Mouse (Mus musculus) layer of hippocampus, adult 2 months (tissue): Measurements from ENCODE around the gene Yipf4. TPM values are rescaled to one million over a fixed set of nuclear protein-coding genes. Genes with fewer than 3 reads are reported as not detected.
"Not testable (repeated sequence)": the region's sequence is repeated elsewhere in the genome, so short reads cannot be mapped to it uniquely, and the experiment has no call there.

Experiments used
- DNase-seq, 2 experiments: peaks; one replicate each; pipeline ENCODE4 v3.0.0; 2022; ENCODE audit warnings: low spot score in 2 of 2
- H3K27ac ChIP-seq: fragments of 200-600 bp; 2 replicates; pipeline ENCODE4 v1.8.1; 2022
- H3K4me3 ChIP-seq: fragments of 200-600 bp; 2 replicates; pipeline ENCODE4 v1.8.1; 2022; ENCODE audit warnings: mild to moderate bottlenecking
- CTCF ChIP-seq: fragments of 200-600 bp; conservative IDR thresholded peaks from 2 replicates; pipeline ENCODE4 v1.8.1; 2022; ENCODE audit warnings: antibody characterized with exemption, mild to moderate bottlenecking, moderate library complexity
- long read RNA-seq, 2 experiments: library from polyadenylated mRNA; stranded (forward); transcript quantifications; one replicate each; pipeline ENCODE4 v2.0.0; 2021; ENCODE audit warnings: borderline mapping rate in 2 of 2
- total RNA-seq, 2 experiments: library from RNA; stranded (reverse); gene quantifications; 2 replicates each; pipeline ENCODE4 v1.2.3; 2021

Yipf4 gene
- total RNA-seq: 10 to 100 TPM; 76.4 to 84.8 TPM
- long read RNA-seq, experiment 1, transcript Yipf4-201 (6 exons, 2,133 nt): major isoform, 52 of 54 reads
- long read RNA-seq, experiment 1, partial matches to known transcripts: 0 of 54 reads
- long read RNA-seq, experiment 1, other reads (novel, unspliced or antisense): 2 of 54 reads
- long read RNA-seq, experiment 2, transcript Yipf4-201 (6 exons, 2,133 nt): major isoform, 69 of 71 reads
- long read RNA-seq, experiment 2, partial matches to known transcripts: 1 of 71 reads
- long read RNA-seq, experiment 2, other reads (novel, unspliced or antisense): 1 of 71 reads

- H3K27ac ChIP-seq: peak within 1 kb of the TSS; percentile 91
- DNase-seq: peak; percentile 96 to 97
- TF ChIP-seq CTCF: no peak
- peak within 1 kb of the TSS; percentile 97 for H3K4me3 ChIP-seq
Measured at GRCm38 (mm10) chr17:74489024-74489900, at the start of gene Yipf4. Gene Yipf4 (plus strand): TSS chr17:74489493.

- Histone ChIP-seq H3K27ac (no peak overlapping the region), H3K4me3 (no peak overlapping the region)
- TF ChIP-seq CTCF: no peak
- DNase-seq: no peak
Measured at GRCm38 (mm10) chr17:74440486-74440885, 48.8 kb upstream of the Yipf4 start.

DNA sequence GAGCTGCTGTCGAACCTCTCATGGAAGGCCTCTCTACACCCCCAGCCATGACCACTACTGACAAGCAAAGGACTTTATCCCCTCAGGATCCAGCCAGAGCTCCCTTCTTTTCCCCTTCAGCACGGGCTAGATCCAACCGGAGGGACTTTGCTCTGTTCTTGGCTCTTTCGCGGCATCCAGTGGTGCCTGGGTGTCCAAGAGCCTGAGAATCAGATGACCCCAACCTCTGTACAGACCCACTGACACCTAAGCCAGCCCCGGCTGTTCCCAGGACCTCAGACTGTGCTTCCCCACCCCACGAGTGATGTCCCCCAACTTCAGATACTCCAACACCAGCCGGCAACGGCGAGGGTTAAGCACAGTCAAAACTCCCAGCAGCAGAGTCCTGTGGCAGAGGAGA lies 39.5 kb upstream of the Yipf4 start:
- no peak overlapping the region for H3K4me3 ChIP-seq
- DNase-seq: no peak
- H3K27ac ChIP-seq: no peak overlapping the region
- TF ChIP-seq CTCF: no peak

- no peak overlapping the region for H3K27ac ChIP-seq
- no peak overlapping the region for H3K4me3 ChIP-seq
- DNase-seq: no peak
- no peak for TF ChIP-seq CTCF
Measured at GRCm38 (mm10) chr17:74453928-74454327, 35.4 kb upstream of the Yipf4 start.

DNA sequence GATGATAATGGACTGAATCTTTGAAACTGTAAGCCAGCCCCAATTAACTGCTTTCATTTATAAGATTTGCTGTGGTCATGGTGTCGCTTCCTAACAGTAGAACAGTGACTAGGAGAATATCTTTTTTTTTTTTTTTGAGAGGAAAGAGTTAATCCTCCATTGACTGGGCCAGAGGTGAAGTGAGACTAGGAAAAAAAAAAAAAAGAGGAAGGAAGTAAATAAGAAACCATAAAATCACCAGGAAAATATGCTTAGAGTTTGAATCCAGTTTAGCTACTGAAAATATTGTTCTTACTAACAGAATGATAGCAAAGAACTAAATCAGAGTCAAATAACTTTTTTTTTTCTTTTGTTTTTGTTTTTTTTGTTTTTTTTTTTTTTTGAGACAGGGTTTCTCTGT lies 34.6 kb upstream of the Yipf4 start:
- no peak for TF ChIP-seq CTCF
- Histone ChIP-seq H3K27ac (no peak overlapping the region), H3K4me3 (no peak overlapping the region)
- no peak for DNase-seq

DNA sequence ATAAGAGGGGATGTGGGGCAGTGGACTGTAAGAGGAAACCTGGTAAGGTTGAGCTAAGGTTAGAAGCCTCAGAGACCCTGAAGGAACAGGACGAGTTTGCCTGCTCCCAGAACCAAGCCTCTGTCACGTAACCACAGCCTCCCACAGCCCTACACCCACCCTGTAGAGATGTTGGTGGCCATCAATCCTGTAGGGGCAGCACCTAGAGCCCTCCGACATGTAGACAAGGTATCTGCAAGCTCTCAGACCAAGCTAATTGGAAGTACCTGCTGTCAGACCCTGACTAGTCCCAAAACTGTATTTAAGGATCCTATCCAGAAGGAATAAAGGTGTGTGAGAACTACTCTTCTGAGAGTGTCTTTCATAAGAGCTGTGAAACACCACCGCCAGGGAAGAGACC lies 33.9 kb upstream of the Yipf4 start:
- H3K4me3 ChIP-seq: no peak overlapping the region
- no peak overlapping the region for H3K27ac ChIP-seq
- TF ChIP-seq CTCF: no peak
- DNase-seq: no peak

- no peak overlapping the region for H3K4me3 ChIP-seq
- H3K27ac ChIP-seq: no peak overlapping the region
- TF ChIP-seq CTCF: no peak
- DNase-seq: no peak
Measured at GRCm38 (mm10) chr17:74456825-74457224, 32.5 kb upstream of the Yipf4 start.

DNA sequence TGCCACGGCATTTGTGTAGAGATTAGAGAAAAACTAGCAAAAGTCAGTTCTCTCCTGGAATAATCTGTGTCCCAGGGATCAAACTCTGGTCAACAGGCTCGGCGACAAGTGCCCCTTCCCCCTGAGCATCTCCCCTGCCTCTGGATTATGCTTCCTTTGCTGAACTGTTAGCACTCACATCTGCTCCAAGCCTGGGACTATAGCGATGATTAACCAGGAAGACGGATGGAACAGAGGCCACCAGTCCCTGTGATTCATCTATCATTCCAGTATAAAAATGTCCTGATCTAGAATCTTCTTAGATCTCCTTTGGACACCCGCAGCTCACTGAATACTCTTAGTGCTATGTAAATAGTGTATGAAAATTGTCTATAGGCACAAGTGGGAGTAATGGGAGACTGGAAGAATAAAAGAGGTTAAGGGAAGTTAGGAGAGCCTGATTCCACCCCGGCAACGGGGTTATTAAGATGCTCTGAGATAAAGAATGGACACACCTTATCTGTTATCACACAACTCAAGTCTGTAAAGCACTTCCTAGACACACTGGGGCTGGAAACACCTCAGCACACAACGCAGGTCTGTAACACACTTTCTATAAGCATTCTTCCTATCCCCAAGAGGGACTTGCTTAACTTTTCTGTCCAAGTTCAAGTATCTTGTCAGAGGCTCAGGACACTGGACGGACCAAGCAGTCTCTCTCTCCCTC lies 31.2 kb upstream of the Yipf4 start:
- no peak overlapping the region for H3K4me3 ChIP-seq
- no peak for DNase-seq
- H3K27ac ChIP-seq: no peak overlapping the region
- TF ChIP-seq CTCF: no peak

- no peak within 1 kb of the TSS for H3K27ac ChIP-seq
- H3K4me3 ChIP-seq: no peak within 1 kb of the TSS
- peak; percentile 12 for TF ChIP-seq CTCF
- DNase-seq: no peak
Measured at GRCm38 (mm10) chr17:74458711-74459408, 30.4 kb upstream of the Yipf4 start, which contains the start of gene Nlrc4. Gene Nlrc4 (minus strand): TSS chr17:74459142.

DNA sequence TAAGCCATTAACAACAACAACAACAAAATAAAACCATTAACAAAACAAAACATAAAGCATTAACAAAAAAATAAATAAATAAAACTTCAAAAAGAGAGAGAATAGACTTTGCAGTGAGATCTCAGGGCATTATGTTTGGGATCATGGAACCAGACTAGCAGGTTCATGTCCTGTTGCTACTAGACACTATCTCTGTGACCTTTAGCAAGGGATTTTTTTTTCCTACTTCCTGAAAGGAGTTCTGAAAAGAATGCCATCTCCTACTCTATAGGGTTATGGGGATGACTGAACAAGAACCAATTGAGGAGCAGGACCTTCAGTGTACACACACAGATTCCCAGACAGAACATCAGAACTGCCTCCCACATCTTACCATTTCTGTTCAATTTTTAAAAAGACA lies 25.8 kb upstream of the Yipf4 start:
- TF ChIP-seq CTCF: no peak
- no peak for DNase-seq
- H3K4me3 ChIP-seq: no peak overlapping the region
- no peak overlapping the region for H3K27ac ChIP-seq

DNA sequence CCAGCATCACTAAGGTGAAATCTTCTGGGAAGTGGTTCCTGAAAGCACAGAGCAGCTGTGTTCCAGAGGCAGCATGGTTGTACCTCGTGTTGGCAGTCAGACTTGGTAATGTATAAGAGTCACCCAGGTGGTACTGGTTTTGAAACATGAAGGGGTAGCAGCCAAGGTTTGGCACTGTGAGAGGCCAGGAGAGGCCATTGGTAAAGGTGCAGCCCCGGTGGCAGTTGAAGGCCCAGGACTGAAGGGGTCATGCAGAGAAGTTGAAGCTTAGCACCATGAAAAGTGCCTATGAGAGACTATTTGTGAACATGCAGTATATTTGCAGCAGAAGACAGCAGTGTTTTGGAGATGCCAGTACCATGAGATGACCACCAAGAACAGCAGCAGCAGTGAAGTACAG lies 21.3 kb upstream of the Yipf4 start:
- H3K4me3 ChIP-seq, H3K27ac ChIP-seq, DNase-seq: not testable (repeated sequence)

- DNase-seq, H3K27ac ChIP-seq: not testable (repeated sequence)
Measured at GRCm38 (mm10) chr17:74470133-74470532, 19.2 kb upstream of the Yipf4 start.

More at GRCm38 (mm10) chr17:74470133-74470532, 19.2 kb upstream of the Yipf4 start:
- H3K4me3 ChIP-seq: not testable (repeated sequence)
